Mouse (Mus musculus) right cerebral cortex, adult 2 months (tissue): ENCODE data around the gene Top3b.

Source experiments
- DNase-seq, 2 experiments: peaks; one replicate each; pipeline ENCODE4 v3.0.0; 2021 to 2022; ENCODE audit warnings: low spot score in 2 of 2

Gene Top3b

DNA sequence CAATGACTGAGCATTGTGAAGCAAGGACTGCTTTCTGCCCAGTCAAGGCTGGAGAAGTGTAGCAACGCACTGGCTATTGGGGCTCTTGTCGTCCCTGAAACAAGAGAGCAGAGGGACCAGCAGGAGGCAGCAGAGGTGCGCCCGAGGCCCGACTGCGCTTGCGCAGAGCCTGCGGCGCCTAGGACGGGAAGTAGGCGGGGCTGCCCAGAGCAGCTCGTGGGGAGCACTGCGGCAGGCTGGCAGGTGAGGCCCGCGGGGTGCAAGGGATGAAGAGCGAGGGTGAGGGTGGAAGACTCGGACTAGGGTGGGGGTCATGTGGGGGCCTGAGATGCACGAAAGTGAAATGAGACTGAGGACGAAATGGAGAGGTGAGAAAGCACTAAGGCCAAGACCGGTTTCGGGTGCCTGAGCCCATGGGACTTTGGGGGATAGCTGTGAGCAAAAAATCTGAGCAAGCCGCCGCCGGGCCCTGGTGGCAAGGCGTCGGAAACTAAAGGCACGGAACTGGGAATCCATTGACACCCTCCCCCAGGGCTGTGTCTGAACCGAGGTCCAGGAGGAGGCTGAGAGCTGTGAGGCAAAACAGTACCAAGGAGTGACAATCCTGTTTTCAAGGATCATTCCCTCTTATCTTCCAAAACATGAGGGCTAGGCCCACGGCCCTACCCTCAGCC lies 26.0 kb downstream of the Top3b start, which contains the start of gene Ppm1f:
Gene Ppm1f, plus strand, starts transcription at position 88 of the 674 bp plus-strand sequence.
- peak; percentile 96 to 97 for DNase-seq

DNA sequence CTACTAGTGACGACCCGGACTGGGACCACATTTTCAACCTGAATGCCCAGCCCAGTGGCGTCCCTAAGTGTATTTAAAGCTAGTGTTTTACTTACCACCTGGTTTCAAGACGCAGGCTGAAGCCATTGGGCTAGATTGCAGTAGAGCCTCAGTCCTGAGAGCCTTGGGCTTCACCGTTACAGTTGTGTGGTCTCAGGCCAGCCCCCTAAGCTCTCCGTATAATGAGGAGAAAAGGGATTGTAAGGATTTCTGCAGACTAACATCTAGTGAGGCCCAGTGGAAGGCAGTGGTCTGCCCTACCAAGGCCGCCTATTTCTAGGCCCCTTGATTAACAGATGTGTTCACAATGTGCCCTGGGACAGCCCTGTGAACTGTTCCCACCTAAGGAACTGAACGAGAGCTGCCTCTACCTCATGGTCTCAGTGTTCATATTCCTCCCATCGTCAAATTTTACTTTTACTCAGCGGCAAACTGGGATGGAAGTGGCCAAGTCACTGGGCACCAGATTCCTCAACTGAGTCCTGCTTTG lies 26.6 kb downstream of the Top3b start:
- DNase-seq, result no peak

DNA sequence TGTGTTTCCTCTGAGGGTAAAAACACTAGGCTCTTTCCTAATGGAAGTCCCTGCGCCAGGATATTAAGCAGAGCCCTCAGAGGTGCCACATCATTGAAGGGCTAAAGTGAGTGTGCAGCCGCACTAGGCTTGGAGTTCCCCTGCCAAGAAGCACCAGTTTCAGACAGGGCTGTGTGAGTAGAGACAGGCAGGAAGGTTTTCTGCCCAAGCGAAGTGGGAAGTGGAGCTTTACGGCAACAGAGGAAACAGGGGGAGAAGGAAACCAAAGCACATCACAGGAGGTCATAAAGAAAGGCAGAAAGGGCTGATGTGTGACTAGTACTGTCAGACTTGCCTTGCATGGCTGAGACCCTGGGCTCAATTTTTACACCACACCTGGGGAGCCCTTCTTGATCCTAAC lies 31.8 kb downstream of the Top3b start:
- no peak for DNase-seq

DNA sequence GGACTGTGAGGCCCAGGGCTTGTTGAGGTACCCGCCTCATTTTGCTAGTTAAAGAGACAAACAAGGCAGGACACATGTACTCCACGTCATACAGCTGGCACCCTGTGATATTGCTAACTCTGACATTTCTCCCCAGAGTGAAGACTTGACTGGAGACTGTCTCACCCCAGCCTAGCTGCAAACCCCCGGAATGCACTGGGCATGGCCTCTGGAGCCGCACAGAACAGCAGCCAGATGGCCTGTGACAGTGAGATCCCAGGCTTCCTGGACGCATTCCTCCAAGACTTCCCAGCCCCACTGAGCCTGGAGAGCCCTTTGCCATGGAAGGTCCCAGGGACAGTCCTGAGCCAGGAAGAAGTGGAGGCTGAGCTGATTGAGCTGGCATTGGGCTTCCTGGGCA lies 32.7 kb downstream of the Top3b start:
- DNase-seq, result no peak

DNA sequence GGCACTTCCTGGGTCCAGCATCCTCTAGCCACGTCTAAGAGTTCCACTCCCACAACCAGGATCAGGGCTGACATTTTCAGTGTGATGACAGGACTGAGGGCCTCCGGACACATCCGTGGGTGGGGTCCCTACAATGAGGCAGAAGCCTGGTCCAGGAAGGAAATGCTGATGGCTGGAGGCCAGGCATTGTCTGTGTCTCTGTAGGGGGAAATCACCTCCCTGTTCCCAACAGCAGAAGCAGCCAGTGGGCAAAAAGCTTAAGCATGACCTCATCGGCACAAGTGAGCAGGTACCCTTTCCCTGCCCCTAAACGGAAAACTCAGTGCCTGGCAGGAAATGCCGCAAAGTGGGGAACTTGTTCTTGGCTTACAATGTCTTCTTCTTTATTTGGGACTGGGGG lies 37.3 kb downstream of the Top3b start:
- no peak for DNase-seq

DNA sequence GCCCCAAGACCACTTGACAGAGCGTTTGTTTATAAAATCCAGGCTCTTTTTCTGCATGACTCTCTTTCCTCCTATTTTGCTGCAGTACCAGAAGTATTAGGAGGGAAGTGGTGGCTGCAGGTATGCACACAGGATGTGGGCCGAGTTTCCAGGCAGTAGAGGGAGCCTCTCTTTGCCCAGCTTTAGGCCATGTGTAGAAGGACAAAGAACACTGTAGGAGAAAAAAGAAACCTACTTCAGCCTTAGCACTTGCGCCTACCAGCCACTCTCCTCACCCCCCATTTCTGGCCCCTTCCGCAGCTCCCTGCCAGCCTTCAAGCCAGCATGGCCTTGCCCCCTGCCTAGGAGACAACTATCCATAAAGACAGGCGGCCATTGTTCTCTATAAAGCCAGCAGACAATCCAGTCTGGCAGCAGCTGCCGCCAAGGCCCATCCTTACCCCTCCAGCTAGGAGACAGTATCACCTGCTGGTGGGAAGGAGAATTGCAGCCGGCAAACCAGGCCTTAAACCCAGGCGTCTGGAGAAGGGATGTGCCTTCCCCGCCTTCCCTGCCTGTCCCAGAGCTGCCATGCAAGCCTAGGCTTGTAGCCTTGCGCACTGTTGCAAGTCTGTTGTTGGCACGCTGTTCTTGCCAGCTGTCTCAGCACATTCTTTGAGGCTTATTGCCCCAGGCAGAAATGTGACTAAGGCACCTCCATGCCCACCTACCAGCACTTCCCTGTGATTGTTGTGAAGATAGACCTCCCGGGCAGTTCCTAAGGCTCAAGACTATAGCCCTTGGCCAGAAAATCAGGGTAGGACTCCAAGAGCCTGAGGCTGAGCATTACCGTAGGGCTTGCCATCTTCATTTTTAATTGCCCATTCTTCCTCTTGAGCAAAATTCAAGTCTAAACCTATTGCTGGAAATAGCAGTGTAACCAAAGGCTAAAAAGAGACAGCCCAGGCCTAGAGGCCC lies 41.4 kb downstream of the Top3b start:
- DNase-seq, result peak; percentile 67 to 68

DNA sequence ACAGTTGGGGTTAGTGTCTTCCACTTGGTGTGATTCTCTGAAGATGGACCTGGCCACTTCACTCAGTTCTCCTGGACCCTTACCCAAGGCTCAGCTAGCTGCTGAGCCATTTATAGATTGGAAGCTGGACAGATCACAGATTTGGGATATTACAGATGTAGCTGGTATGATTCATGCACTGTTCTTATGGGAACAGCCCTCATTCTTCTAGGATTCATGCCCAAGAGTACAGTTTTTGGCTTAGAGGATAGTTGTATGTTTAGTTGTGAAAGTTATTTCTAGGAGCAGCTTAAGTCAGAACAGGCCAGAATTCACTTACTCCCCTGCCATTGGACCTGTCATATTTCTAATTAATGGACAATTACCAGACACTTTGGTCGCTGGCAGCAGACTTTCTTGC lies 42.9 kb downstream of the Top3b start:
- DNase-seq, result no peak

DNA sequence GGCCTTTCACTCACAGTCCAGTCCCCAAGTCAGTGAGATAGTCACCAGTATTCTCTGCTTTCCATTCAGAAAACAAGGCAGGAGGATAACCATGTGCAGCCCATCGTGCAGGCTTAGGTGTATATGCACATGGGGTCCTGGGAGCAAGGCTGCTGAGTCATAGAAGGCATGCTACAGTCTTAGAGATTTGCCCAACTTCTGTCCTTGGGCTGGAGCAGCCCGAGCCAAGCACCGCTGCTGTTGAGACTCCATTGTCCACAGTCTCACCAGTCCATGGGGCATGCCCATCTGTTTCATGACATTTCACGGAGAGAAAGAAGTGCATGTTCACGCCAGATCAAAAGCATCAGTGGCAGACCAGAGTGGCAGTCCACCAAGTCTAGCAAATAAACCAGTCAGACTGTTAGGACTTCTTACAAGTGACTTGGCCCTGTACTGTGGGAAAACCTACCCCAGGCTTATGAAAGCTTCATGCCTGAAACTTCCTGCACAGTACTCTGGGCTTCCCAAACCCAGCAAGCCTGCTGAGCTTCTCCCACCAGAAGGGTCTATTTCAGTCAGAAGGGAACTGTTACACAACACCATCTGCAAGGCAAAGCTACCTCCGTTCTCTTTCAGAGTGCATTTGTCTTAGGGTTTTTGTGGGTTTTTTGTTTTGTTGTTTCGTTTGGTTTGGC lies 48.0 kb downstream of the Top3b start:
- no peak for DNase-seq

DNA sequence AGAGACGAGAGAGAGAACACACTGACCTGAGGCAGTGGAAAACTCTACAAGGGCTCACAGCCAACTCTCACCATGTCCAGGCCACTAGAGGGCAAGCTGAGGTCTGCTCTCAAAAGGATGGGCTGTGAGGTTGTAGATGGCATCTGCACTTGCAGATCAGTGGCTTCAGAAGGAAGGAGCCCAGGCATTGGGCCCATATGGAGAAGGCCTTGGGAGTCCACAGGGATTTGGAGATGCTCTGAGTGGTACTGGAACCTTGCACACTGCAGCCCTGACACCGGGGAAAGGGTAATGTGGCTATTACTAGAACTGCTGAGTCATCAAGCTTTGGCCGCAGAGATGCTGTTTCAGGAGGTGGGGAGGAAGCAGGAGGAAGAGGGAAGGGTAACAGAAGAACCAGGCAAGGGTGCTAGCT lies 50.5 kb downstream of the Top3b start:
- peak in 1 of 2 experiments; percentile 63 for DNase-seq

DNA sequence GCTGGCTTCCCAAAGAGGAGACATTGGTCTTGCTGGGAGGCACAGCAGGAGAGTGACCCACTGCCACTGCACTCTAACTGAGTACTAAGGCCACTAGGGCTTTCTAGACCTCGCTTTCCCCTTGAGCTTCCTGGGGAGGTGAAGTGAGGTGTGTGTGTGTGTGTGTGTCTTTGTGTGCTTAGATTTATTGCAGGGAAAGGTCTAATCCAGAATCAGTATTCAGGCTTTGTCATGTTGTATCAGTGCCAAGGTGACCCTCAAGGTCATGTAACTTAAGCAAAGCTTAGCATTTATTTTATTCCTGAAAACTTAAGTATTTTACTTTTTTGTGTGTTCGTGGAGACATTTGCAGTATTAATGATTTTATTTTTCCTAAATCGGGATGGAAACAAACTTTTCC lies 53.9 kb downstream of the Top3b start:
- DNase-seq, result no peak

DNA sequence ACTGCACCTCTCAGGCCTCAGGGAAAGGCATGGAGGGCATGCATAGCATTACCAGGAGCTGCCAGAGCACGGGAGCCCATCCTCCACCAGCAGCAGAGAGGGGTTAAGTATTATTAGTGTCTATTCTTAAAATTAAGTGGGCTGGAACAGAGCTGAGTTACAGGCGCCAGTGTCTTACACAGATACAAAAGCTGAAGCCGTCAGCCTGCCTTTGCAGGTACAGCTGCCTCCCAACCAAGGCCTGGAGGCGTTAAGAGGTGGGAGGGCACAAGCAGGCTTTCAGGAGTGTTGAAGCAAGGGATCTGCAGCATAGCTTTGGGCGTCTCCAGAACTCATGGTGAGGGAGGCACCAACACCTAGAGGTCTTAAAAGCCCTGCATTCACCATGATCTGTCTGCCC lies 56.0 kb downstream of the Top3b start:
- peak; percentile 66 to 73 for DNase-seq

DNA sequence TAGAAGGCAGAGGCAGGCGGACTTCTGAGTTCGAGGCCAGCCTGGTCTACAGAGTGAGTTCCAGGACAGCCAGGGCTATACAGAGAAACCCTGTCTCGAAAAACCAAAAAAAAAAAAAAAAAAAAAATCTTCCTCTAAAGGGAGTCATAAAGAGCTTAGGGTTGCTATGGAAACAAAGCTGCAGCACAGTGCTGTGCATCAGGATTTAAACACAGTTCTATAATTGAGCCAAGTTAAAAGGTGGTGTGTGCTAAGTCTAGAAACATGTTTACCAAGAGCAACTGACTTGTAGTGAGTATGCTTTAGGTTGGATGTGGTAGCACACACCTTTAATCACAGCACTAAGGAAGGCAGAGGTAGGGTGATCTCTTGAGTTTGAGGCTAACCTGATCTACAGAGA lies 58.4 kb downstream of the Top3b start:
- DNase-seq, result peak in 1 of 2 experiments; percentile 32

DNA sequence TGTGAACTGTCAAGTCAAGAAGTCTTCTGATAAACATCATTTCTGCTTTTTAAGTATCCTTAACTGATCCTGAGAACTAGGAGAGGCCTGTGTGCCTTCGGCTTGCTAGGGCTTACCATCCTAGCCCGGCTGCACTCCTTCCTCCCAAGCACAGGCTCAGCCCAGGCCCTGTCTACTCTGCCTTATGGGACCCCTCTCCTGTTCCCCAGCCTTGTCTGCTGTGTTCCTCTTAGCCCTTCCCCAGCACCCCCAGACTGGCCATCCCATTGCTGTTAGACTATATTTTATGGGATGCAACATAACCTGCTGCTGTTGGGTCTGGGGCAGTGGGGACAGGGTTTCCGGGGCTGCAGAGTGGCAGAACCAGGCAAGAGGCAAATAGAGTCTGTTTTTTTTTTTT lies 59.8 kb downstream of the Top3b start:
- DNase-seq, result peak in 1 of 2 experiments; percentile 25

DNA sequence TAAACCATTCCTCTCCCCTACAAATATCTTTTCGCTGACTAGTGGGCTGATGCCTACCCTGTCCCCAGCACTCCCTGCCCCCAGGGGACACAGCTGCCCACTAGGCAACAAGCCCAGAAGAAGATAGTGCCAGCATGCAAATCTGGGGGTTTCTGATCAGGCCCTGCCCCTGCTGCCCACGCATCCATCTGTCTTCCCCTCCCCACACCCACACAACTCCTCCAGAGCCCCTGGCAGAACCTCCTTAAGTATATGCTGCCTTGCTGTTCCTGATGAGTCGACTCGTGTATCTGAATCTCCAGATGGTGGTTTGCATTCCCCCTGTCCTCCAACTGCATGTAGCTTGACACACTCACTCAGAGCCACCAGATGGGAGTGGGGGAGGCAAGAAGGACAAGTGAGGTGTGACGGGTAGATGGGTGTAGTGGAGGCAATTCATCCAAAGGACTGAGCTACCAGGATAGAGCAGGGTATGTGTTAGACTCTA lies 60.3 kb downstream of the Top3b start:
- DNase-seq, result peak; percentile 91 to 92

DNA sequence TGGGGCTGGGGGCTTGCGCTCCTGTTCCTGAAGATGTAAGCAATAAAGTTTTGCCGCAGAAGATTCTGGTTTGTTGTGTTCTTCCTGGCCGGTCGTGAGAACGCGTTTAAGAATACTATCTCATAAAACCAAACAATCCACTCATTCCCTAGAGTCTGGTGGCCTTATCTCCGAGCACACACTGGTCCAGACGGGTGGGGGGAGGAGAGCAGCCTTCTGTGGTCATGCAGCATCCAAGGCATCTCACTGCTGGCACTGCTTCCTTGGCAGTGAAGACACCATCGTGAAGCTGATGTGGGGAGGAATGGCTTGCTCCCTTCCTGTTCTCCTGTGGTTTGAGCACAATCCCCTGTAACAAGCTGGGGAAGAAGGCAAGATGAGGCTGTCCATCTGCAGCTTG lies 69.0 kb downstream of the Top3b start:
- no peak for DNase-seq

DNA sequence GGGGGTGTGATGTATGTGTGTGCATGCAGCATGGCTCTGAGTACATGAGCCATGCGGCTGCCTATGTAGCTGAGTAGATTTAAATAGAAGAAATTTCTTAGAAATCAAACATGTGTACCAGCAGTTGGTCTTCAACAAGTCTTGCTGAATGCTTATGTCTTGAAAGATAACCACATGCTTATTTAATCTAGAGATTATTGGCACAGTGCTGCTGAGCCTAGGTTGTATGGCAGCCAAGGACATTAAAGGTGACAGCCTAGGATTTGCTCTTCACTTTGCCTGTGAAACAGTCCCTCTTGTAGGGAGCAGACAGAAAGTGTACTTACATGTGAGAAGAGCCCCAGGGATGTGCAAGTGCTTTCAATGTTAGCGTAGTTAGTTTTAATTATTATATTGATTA lies 70.5 kb downstream of the Top3b start:
- no peak for DNase-seq
